ENCODE assay signal across 9 mouse cellular contexts in the genomic region with DNA sequence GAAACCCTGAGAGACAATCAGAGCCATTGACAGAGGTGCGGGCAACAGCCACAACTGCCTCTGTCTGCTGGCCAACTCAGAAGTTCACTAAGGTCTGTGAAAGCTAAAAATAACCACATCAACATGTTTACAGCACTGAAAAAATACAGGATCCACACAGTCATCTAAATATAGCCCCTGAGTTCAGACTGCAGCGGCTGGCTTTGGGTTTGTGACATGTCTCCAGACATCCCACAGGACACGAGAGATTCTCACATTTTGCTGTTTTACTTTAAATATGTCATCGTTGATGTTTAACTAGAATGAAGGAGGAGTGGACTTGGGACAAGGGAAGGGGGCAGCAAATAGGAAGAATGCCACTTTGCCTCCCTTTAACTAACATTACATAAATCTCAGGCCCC.
DNase-seq lines count a peak whose midpoint lies in the region; ATAC-seq lines count a peak whose summit lies in the region.
"Had no signal": no experiment of that assay in that cellular context is flagged by ENCODE, and none has a peak within 500 bp of the region (broad histone marks: within the 10 kb centered on the region; RNA-seq: fewer than 3 reads in every experiment).

No protein-coding gene starts in this region.

- H3K9me3 ChIP-seq in embryonic facial prominence, embryonic 11.5 days (replicated peaks; ENCODE audit: control insufficient read depth, low read length), result no peaks in the 10 kb centered on the region
- H3K9me3 ChIP-seq in heart, embryonic 16.5 days (replicated peaks; ENCODE audit: control insufficient read depth, low read length), result no peaks in the 10 kb centered on the region
- H3K9me3 ChIP-seq in liver, embryonic 13.5 days (replicated peaks), result no peaks in the 10 kb centered on the region

- no peaks in the 10 kb centered on the region for H3K36me3 ChIP-seq in embryonic facial prominence, embryonic 11.5 days (replicated peaks; ENCODE audit: control insufficient read depth, insufficient read depth, low read depth, low read length)
- peaks cover 5% of the 10 kb centered on the region for H3K36me3 ChIP-seq in heart, embryonic 16.5 days (ENCODE audit: control insufficient read depth, insufficient read depth)
- H3K36me3 ChIP-seq in liver, embryonic 13.5 days, result peaks cover 14% of the 10 kb centered on the region; the same call in 1 of the 2 replicates

- no peak for ATAC-seq in embryonic facial prominence, embryonic 11.5 days (replicated peaks; ENCODE audit: insufficient number of reproducible peaks, low FRiP score, low TSS enrichment, low read depth)
- ATAC-seq in heart, embryonic 16.5 days (replicated peaks; ENCODE audit: extremely low read depth, insufficient read depth, low FRiP score), result peak; percentile 75
- no peak for ATAC-seq in liver, embryonic 13.5 days (ENCODE audit: low read depth)

- no peak overlapping the region for H3K4me2 ChIP-seq in embryonic facial prominence, embryonic 11.5 days (ENCODE audit: low read depth, low read length)
- H3K4me2 ChIP-seq in heart, embryonic 16.5 days (ENCODE audit: low read depth, low read length), result peak overlapping the region; percentile 55
- peak overlapping the region; percentile 4; the same call in 1 of the 2 replicates for H3K4me2 ChIP-seq in liver, embryonic 13.5 days

- no peak overlapping the region for H3K9ac ChIP-seq in embryonic facial prominence, embryonic 11.5 days (replicated peaks; ENCODE audit: low read length)
- peak overlapping the region; percentile 52 for H3K9ac ChIP-seq in heart, embryonic 16.5 days (ENCODE audit: low read length)
- H3K9ac ChIP-seq in liver, embryonic 13.5 days, result no peak overlapping the region

- WGBS in embryonic facial prominence, embryonic 11.5 days, result 59% methylated on average over 4 of the region's 4 CpGs
- 12% methylated on average over 4 of the region's 4 CpGs for WGBS in heart, embryonic 16.5 days
- 55% methylated on average over 4 of the region's 4 CpGs for WGBS in liver, embryonic 13.5 days (ENCODE audit: insufficient replicate concordance)

- H3K4me3 ChIP-seq in embryonic facial prominence, embryonic 11.5 days (ENCODE audit: low read depth, low read length), result no peak overlapping the region
- peak overlapping the region; percentile 22; the same call in 1 of the 2 replicates for H3K4me3 ChIP-seq in heart, embryonic 16.5 days (ENCODE audit: low read length)
- no peak overlapping the region for H3K4me3 ChIP-seq in liver, embryonic 13.5 days (replicated peaks)

- H3K4me1 ChIP-seq in embryonic facial prominence, embryonic 11.5 days (ENCODE audit: control insufficient read depth, insufficient read depth, low read length), result peaks cover 4% of the 10 kb centered on the region; the same call in 1 of the 2 replicates
- peaks cover 76% of the 10 kb centered on the region for H3K4me1 ChIP-seq in heart, embryonic 16.5 days (ENCODE audit: control insufficient read depth, insufficient read depth, low read length)
- H3K4me1 ChIP-seq in liver, embryonic 13.5 days (replicated peaks), result peaks cover 28% of the 10 kb centered on the region

- H3K27ac ChIP-seq in embryonic facial prominence, embryonic 11.5 days (replicated peaks; ENCODE audit: low read depth, low read length), result peak overlapping the region; percentile 59; the same call in 1 of the 2 replicates
- H3K27ac ChIP-seq in heart, embryonic 16.5 days (ENCODE audit: low read length), result peak overlapping the region; percentile 94
- 0 out of 2 replicates have a peak overlapping the region, but pooled peaks have one; percentile 8 for H3K27ac ChIP-seq in liver, embryonic 13.5 days

- H3K27me3 ChIP-seq in embryonic facial prominence, embryonic 11.5 days (ENCODE audit: control insufficient read depth, insufficient read depth, low read length), result no peaks in the 10 kb centered on the region
- no peaks in the 10 kb centered on the region for H3K27me3 ChIP-seq in heart, embryonic 16.5 days (ENCODE audit: control insufficient read depth, insufficient read depth, low read length)
- no peaks in the 10 kb centered on the region for H3K27me3 ChIP-seq in liver, embryonic 13.5 days

- peak; percentile 48 for DNase-seq in kidney, adult 11 months
- DNase-seq in kidney, postnatal 10 days, result no peak
- DNase-seq in embryonic facial prominence, embryonic 11.5 days (ENCODE audit: low spot score), result no peak
- DNase-seq in liver, embryonic 13.5 days, result no peak
- DNase-seq in cerebellum, adult 18-20 months, result no peak
- no peak for DNase-seq in urinary bladder, adult 18-20 months (ENCODE audit: low spot score in 2 of 2)
- no peak for DNase-seq in spleen, postnatal 14 days (ENCODE audit: low spot score in 2 of 2)
- DNase-seq: cerebellum, postnatal 25 days had no signal

Comparison
In these comparisons a context has a peak if more than half of its experiments do, and no peak if none do; other contexts are left out.
1. H3K27ac ChIP-seq: peak in every context shown above with its lines; median percentile 94 in heart, embryonic 16.5 days; 59 in embryonic facial prominence, embryonic 11.5 days; 8 in liver, embryonic 13.5 days.